Mouse (Mus musculus): ENCODE data around the gene Pdlim5. TPM values are rescaled to one million over a fixed set of nuclear protein-coding genes. Genes with fewer than 3 reads are reported as not detected.

The Pdlim5 gene
- polyA plus RNA-seq, 1 experiment from 2014 or later = 32.5 TPM

- H3K27ac ChIP-seq = no peak overlapping the region
- DNase-seq (ENCODE audit: low spot score) = no peak
- no peak for TF ChIP-seq CTCF (IDR thresholded peaks at IDR 0.05; ENCODE audit: low read depth)
- 53% methylated on average over 3 of the region's 3 CpGs for WGBS
- H3K4me1 ChIP-seq (replicated peaks; ENCODE audit: insufficient read depth, low read length) = no peaks in the 10 kb centered on the region
- H3K36me3 ChIP-seq (ENCODE audit: insufficient read depth, low read length) = no peaks in the 10 kb centered on the region
- no peak overlapping the region for H3K9ac ChIP-seq (ENCODE audit: low read depth, low read length)
- ATAC-seq (replicated peaks; ENCODE audit: low FRiP score, low read depth) = no peak
- no peaks in the 10 kb centered on the region for H3K27me3 ChIP-seq (ENCODE audit: insufficient read depth, low read length)
- H3K9me3 ChIP-seq (replicated peaks; ENCODE audit: low read length) = no peaks in the 10 kb centered on the region
- no peak overlapping the region for H3K4me3 ChIP-seq (replicated peaks; ENCODE audit: low read depth, low read length)
- H3K4me2 ChIP-seq (ENCODE audit: low read length) = no peak overlapping the region
Observed at GRCm38 (mm10) chr3:142431481-142431880, 36.0 kb upstream of the Pdlim5 start.

DNA sequence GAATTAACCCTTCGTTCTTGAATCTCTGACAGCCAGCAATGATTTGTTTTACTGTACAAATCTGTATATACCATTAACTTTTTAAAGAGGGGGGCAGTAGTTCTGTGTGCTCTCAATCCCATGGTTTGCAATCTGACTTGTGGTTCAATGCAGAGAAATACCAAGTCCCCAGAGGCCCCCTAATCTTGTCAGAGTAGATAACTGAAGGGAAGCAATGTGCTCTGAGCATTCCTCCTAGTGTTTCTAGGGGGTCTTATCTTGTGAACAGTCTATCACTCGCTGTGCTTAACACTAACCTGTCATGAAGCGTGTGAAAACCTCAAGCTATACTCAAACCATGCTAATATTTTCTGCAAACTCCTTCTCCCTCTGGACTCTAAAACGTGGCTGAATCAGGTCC, 34.6 kb upstream of the Pdlim5 start:
- DNase-seq (ENCODE audit: low spot score) = no peak
- H3K4me2 ChIP-seq (ENCODE audit: low read length) = no peak overlapping the region
- no peak overlapping the region for H3K4me3 ChIP-seq (replicated peaks; ENCODE audit: low read depth, low read length)
- H3K4me1 ChIP-seq (replicated peaks; ENCODE audit: insufficient read depth, low read length) = no peaks in the 10 kb centered on the region
- no peak for TF ChIP-seq CTCF (IDR thresholded peaks at IDR 0.05; ENCODE audit: low read depth)
- no peak overlapping the region for H3K27ac ChIP-seq
- H3K9me3 ChIP-seq (replicated peaks; ENCODE audit: low read length) = no peaks in the 10 kb centered on the region
- no peaks in the 10 kb centered on the region for H3K36me3 ChIP-seq (ENCODE audit: insufficient read depth, low read length)
- no peaks in the 10 kb centered on the region for H3K27me3 ChIP-seq (ENCODE audit: insufficient read depth, low read length)
- 67% methylated on average over 4 of the region's 4 CpGs for WGBS
- no peak overlapping the region for H3K9ac ChIP-seq (ENCODE audit: low read depth, low read length)
- no peak for ATAC-seq (replicated peaks; ENCODE audit: low FRiP score, low read depth)

DNA sequence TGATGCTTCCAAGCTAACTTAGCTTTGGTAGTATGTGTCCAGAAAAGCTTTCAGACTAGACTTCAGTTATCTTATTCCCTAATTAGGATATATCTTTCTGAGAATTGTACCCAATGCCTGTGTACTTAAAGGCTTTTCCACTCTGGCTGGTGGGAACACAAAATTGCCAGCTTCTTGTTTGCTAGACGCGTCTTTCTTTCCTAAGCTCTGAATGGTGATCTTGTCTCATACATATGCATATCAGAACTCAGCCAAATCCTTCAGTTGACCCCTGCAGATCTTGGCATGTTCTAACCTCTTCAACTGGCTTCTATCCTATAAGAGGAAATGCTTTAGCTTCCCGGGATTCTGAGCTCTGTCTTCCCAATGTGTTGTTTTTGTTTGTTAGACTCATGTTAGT, 31.3 kb upstream of the Pdlim5 start:
- H3K4me2 ChIP-seq (ENCODE audit: low read length) = no peak overlapping the region
- no peaks in the 10 kb centered on the region for H3K36me3 ChIP-seq (ENCODE audit: insufficient read depth, low read length)
- no peak for TF ChIP-seq CTCF (IDR thresholded peaks at IDR 0.05; ENCODE audit: low read depth)
- no peak overlapping the region; the same call in 1 of the 2 replicates for H3K27ac ChIP-seq
- H3K9me3 ChIP-seq (replicated peaks; ENCODE audit: low read length) = no peaks in the 10 kb centered on the region
- no peak for ATAC-seq (replicated peaks; ENCODE audit: low FRiP score, low read depth)
- peaks cover 13% of the 10 kb centered on the region for H3K4me1 ChIP-seq (replicated peaks; ENCODE audit: insufficient read depth, low read length)
- no peaks in the 10 kb centered on the region for H3K27me3 ChIP-seq (ENCODE audit: insufficient read depth, low read length)
- peak; percentile 41 for DNase-seq (ENCODE audit: low spot score)
- 55% methylated on average over 3 of the region's 3 CpGs for WGBS
- H3K4me3 ChIP-seq (replicated peaks; ENCODE audit: low read depth, low read length) = no peak overlapping the region
- H3K9ac ChIP-seq (ENCODE audit: low read depth, low read length) = no peak overlapping the region

GRCm38 (mm10) chr3:142424134-142424533, 28.6 kb upstream of the Pdlim5 start:
- Histone ChIP-seq H3K27ac (peak overlapping the region; percentile 62), H3K4me1 (replicated peaks; ENCODE audit: insufficient read depth, low read length) (peaks cover 13% of the 10 kb centered on the region), H3K4me2 (ENCODE audit: low read length) (no peak overlapping the region), H3K9me3 (replicated peaks; ENCODE audit: low read length) (no peaks in the 10 kb centered on the region), H3K9ac (ENCODE audit: low read depth, low read length) (no peak overlapping the region), H3K36me3 (ENCODE audit: insufficient read depth, low read length) (no peaks in the 10 kb centered on the region), H3K27me3 (ENCODE audit: insufficient read depth, low read length) (no peaks in the 10 kb centered on the region), H3K4me3 (replicated peaks; ENCODE audit: low read depth, low read length) (no peak overlapping the region)
- ATAC-seq (replicated peaks; ENCODE audit: low FRiP score, low read depth) = no peak
- TF ChIP-seq CTCF (IDR thresholded peaks at IDR 0.05; ENCODE audit: low read depth) = no peak
- peak; percentile 49 for DNase-seq (ENCODE audit: low spot score)
- WGBS = 55% methylated on average over 1 of the region's 1 CpGs

- no peak overlapping the region for H3K9ac ChIP-seq (ENCODE audit: low read depth, low read length)
- H3K4me3 ChIP-seq (replicated peaks; ENCODE audit: low read depth, low read length) = no peak overlapping the region
- ATAC-seq (replicated peaks; ENCODE audit: low FRiP score, low read depth) (peak; percentile 89), DNase-seq (ENCODE audit: low spot score) (peak; percentile 52)
- no peak for TF ChIP-seq CTCF (IDR thresholded peaks at IDR 0.05; ENCODE audit: low read depth)
- H3K9me3 ChIP-seq (replicated peaks; ENCODE audit: low read length) = no peaks in the 10 kb centered on the region
- no peaks in the 10 kb centered on the region for H3K27me3 ChIP-seq (ENCODE audit: insufficient read depth, low read length)
- no peaks in the 10 kb centered on the region for H3K36me3 ChIP-seq (ENCODE audit: insufficient read depth, low read length)
- H3K4me2 ChIP-seq (ENCODE audit: low read length) = no peak overlapping the region; the same call in 1 of the 2 replicates
- H3K4me1 ChIP-seq (replicated peaks; ENCODE audit: insufficient read depth, low read length) = peaks cover 13% of the 10 kb centered on the region
- WGBS = 36% methylated on average over 4 of the region's 4 CpGs
- peak overlapping the region; percentile 62 for H3K27ac ChIP-seq
Observed at GRCm38 (mm10) chr3:142423501-142423917, 28.0 kb upstream of the Pdlim5 start.

DNA sequence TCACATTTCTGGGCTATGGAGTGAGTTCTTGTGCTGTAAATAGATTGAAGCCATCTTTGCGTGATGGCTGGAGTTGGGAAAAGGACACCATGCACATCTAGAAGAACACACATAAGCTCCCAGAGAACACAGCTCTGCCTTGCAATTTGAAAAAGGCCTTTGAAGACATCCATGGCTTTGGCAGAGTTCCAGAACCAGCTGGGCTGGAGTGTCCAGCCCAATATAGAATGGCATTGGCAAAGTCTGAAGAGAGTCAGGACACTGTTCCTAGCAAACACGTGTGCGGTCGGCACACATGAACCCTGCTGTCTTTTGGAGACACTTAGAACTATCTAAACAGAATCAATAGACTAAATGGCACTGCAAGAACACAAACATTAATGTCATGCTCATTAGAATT, 26.7 kb upstream of the Pdlim5 start:
- DNase-seq (ENCODE audit: low spot score) = no peak
- H3K9ac ChIP-seq (ENCODE audit: low read depth, low read length) = no peak overlapping the region
- peaks cover 13% of the 10 kb centered on the region for H3K4me1 ChIP-seq (replicated peaks; ENCODE audit: insufficient read depth, low read length)
- no peaks in the 10 kb centered on the region for H3K9me3 ChIP-seq (replicated peaks; ENCODE audit: low read length)
- H3K4me3 ChIP-seq (replicated peaks; ENCODE audit: low read depth, low read length) = no peak overlapping the region
- 74% methylated on average over 4 of the region's 4 CpGs for WGBS
- no peaks in the 10 kb centered on the region for H3K27me3 ChIP-seq (ENCODE audit: insufficient read depth, low read length)
- no peak for TF ChIP-seq CTCF (IDR thresholded peaks at IDR 0.05; ENCODE audit: low read depth)
- no peaks in the 10 kb centered on the region for H3K36me3 ChIP-seq (ENCODE audit: insufficient read depth, low read length)
- ATAC-seq (replicated peaks; ENCODE audit: low FRiP score, low read depth) = no peak
- no peak overlapping the region for H3K4me2 ChIP-seq (ENCODE audit: low read length)
- no peak overlapping the region for H3K27ac ChIP-seq

DNA sequence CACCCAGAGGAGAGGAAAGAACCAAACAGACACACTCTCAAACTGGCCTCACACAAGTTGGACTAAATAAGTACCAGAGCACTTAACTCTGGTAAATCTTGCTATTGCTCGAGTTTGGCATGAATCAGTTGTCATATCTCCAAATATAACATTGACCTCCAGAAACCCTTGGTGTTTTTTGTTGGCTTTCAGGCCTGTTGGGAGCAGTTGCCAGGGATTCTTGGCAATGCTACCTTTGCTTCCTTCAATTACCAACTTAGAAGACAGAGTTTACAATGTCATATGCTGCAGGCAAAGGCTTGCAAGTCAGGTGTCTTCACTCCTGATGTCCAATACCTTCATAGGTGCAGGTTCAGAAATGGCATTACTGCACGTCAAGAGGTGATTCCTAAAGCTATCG, 26.0 kb upstream of the Pdlim5 start:
- Histone ChIP-seq H3K9ac (ENCODE audit: low read depth, low read length) (no peak overlapping the region), H3K27me3 (ENCODE audit: insufficient read depth, low read length) (no peaks in the 10 kb centered on the region), H3K4me2 (ENCODE audit: low read length) (no peak overlapping the region), H3K36me3 (ENCODE audit: insufficient read depth, low read length) (no peaks in the 10 kb centered on the region), H3K4me1 (replicated peaks; ENCODE audit: insufficient read depth, low read length) (peaks cover 13% of the 10 kb centered on the region), H3K27ac (no peak overlapping the region), H3K4me3 (replicated peaks; ENCODE audit: low read depth, low read length) (no peak overlapping the region), H3K9me3 (replicated peaks; ENCODE audit: low read length) (no peaks in the 10 kb centered on the region)
- WGBS = 80% methylated on average over 3 of the region's 3 CpGs
- ATAC-seq (replicated peaks; ENCODE audit: low FRiP score, low read depth) = no peak
- no peak for DNase-seq (ENCODE audit: low spot score)
- no peak for TF ChIP-seq CTCF (IDR thresholded peaks at IDR 0.05; ENCODE audit: low read depth)
